Mouse (Mus musculus): ENCODE data around the gene Tmprss11b.

Gene Tmprss11b

GRCm38 (mm10) chr5:86676262-86676661 lies at the start of gene Tmprss11b:
TSS of gene Tmprss11b (minus strand) at chr5:86676362.
- no peak for DNase-seq

DNA sequence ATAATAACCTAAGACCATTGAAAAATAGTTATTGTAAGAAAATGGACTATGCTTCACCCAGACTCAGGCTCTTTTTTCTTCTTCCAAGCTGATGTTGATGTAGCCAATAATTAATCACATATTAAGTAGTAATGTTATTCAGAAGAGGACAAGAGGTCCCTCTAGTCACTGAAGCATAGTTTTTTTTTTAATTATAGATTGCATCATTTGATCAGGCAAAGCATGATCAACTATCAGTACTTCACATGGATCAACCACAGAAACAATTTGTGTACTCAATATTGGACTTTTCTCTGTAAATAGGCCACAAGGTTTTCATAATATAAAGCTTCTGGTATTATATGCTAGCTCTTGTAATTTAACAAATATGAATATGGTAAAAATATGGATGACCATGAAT lies 48.9 kb upstream of the Tmprss11b start:
- no peak for DNase-seq

DNA sequence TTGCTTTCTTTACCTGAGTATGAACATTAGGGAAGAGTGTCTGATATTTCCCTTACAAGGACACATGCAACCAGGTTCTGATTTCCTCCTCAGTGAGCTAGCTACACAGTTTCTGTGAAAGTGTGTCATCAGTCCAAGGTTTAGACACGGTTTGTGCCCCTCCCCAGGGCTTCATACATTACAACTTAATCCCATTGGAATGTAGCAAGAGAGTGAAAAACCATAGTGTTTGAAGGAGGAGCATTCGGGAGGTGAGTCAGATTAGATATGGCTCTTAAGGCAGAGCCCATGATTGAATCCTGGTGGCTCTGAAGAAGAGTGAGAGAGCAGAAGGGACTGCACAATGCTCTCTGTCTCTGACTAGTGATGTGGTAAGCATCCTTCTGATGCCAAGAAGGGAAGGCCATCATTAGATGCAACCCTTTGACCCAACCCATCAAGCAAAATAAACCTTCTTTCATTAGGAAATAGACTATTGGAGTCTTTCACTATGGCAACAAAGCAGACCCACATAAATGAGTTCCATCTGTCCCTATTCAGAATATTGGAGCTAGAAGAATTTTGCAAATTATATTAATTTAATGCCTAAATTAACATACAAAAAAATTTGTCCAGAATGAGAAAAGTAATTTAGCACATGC lies 46.8 kb upstream of the Tmprss11b start:
- DNase-seq, result no peak

GRCm38 (mm10) chr5:86714967-86715366 lies 38.8 kb upstream of the Tmprss11b start:
- DNase-seq, result no peak

DNA sequence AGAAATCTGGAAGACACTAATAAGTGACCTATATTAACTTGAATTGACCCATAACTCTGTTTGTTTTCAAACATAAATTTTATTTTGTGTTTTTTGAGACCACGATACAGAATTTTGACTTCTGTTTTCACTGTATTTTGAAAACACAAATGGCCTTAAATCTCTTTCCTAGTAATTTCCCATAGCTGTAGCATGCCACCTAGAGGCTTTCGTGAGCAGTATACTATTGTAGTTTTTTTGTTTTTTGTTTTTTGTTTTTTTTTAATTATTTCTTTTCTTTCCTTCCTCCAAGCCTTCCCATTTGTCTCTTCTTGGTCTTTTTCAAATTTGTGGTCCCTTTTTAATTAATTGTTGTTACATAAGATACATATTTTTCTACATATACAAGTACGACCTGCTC lies 28.8 kb upstream of the Tmprss11b start:
- DNase-seq, result no peak

GRCm38 (mm10) chr5:86684667-86685066 lies 8.5 kb upstream of the Tmprss11b start:
- DNase-seq, result peak; percentile 41

- peak; percentile 2 for DNase-seq
Observed at GRCm38 (mm10) chr5:86649185-86649584, 27.0 kb downstream of the Tmprss11b start.

DNA sequence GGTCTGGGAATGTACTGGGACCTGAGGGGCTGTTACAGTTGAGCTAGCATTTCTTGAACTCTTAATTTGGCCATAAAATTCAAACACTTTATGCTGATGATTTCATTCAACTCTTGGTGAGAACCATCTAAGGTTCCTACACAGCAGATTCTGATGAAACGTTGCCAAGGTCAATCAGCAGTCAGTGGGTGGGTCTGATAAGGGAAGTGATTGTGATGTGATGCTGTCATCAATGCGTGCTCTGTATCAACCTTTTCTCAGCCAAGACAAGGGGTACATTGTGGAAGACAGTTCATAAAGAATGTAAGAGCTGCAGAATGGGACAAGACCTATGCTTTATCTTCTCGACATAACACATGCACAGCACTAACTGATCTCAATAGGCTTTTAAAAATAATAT lies 35.4 kb downstream of the Tmprss11b start:
- no peak for DNase-seq

GRCm38 (mm10) chr5:86632324-86632723 lies 43.8 kb downstream of the Tmprss11b start, which contains the start of gene Tmprss11f:
TSS of gene Tmprss11f (minus strand) at chr5:86632424.
- DNase-seq, result no peak

DNA sequence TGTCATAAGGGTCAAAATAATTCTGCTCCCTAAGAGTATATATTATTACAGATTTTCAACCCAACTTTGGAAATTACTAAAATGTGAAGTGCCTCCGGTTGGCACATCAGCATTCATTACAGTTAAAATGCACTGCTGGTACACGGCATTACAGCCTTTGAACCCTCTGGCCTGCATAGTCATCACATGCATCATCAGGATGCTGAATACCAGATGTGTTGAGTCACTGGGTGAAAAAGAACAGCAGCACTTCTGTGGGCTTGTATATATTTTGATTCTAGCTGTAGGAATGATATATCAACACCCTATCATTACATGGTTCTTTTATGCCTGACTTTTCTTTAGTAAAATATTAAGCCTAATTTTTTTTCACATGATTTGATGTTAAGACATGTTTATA lies 45.5 kb downstream of the Tmprss11b start:
- DNase-seq, result no peak

GRCm38 (mm10) chr5:86621778-86622177 lies 54.4 kb downstream of the Tmprss11b start:
- DNase-seq, result no peak
